Mouse (Mus musculus): ENCODE data around the gene Ube2r2.

The Ube2r2 gene

GRCm38 (mm10) chr4:41174631-41175030 lies 39.1 kb downstream of the Ube2r2 start:
- DNase-seq (ENCODE audit: low read depth, low spot score), result no peak

DNA sequence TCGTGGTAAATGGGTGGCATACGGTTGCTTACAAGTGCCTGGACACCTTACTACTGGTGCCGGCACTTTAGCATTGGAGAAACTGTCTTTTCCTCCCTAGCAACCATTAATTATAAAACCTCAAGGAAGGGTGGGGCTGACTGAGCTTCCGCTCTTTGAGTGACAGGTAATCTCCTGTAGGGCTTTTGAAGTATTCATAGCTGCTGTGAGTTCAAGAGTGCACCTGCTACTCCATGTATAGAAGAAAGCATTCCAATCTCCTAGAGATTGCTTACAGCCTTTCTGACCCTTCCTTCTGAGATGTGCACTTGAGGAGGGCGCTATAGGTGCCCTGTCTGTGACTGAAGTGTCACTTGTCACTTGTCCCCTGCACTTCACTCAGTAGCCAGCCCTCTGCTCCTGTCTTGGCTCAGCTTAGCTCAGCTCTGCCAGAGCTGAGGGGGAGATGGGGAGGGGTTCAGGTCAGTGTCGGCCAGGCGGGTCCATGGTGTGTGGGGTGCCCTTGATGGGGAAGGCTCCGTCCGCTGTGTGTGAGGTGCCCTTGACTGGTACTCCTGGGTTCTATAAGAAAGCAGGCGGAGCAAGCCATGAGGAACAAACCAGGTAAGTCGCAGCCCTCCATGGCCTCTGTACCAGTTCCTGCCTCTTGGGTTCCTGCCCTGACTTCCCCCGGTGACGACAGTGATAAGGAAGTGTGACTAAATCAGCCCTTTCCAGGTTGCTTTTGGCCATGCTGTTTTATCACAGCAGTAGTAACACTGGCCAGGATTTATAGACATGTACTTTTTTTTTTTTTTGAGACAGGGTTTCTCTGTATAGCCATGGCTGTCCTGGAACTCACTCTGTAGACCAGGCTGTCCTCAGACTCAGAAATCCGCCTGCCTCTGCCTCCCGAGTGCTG lies 44.5 kb downstream of the Ube2r2 start:
- no peak for DNase-seq (ENCODE audit: low read depth, low spot score)

- DNase-seq (ENCODE audit: low read depth, low spot score), result no peak
These were observed 54.3 kb downstream of the Ube2r2 start for GRCm38 (mm10) chr4:41189809-41190208.

DNA sequence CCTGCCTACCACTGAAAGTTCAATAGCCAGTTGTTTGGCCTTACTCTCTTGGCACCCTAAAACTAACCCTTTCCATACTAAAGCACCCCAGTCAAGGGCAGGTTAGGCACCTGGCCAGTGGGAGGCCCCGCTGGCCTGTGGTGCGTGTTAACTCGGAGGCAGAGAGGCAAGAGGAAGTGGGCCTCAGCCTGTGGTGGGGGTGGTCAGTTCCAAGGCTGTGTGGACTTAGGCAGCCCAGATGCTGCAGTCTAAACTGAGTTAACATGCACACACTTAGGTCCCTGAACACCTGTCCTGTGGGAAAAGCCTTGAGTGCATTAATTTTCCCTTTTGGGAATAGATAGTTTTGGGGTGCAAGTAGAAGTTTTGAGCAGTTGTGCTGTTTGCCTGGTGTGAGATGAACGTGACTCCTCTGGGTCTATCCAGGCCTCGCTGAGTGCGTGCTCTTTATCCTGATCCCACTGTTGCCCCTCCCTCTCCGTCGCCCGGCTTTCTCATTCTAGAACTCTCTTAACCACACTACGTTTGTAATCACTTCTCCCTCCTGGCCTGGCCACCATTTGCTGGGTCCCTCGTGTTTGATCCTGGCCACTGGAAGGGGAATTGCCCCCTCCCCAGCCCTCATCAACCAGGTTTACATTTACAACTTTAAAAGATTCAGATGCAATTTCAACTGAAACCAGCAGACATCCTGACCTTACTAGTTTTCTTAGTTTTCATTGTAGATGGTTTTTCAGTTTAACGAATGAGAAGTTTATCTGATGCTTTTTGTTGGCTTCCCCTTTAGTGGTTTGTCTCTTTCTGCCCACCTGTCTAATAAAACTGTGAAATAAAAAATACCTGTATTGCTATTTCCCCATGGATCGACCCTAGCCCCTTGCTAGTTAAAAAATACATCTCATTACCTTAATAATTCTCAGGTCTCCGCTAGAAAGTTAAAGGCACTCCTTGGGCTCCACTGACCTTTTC lies 57.3 kb downstream of the Ube2r2 start:
- DNase-seq (ENCODE audit: low read depth, low spot score), result no peak

DNA sequence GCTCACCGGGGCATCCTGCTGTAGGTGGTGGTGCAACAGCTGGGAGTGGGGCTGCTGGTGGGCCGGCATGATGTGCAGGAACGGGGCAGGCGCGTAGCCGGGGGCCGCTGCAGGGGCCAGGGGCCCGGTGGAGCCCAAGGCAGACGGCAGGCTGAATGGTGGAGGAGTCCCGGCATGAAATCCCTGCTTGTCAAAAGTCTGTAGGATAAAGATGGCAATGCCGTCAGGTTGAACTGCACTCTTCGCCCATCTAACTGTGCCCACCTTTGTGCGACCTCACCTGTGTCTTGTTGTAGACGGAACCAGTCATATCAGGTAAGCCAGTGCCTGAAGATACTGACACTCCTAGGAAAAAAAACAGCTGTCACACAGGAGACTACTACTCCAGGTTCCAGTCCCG lies 59.8 kb downstream of the Ube2r2 start:
- DNase-seq (ENCODE audit: low read depth, low spot score), result no peak

GRCm38 (mm10) chr4:41196861-41197610 lies 61.5 kb downstream of the Ube2r2 start:
- DNase-seq (ENCODE audit: low read depth, low spot score), result peak; percentile 25

- no peak for DNase-seq (ENCODE audit: low read depth, low spot score)
These were observed 66.6 kb downstream of the Ube2r2 start for GRCm38 (mm10) chr4:41202135-41202534.

GRCm38 (mm10) chr4:41205751-41206150 lies 70.2 kb downstream of the Ube2r2 start:
- no peak for DNase-seq (ENCODE audit: low read depth, low spot score)

DNA sequence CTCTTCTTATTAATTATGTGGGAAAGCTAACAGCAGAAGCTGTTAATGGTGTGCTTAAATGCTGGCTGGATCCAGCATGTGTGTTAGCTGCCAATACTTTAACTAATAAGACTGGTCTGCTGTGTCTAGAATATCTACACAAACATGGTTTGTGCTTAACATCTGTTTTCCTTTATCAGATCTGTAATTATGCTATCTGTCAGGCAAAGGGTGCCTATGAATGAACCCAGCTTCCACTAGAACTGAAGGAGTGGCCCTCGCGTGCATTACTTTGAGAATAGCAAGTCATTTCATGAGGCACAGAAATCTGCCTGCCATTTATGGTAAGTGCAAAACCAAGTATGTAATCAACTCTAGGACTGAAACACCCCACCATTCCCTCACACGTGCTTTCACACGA lies 72.5 kb downstream of the Ube2r2 start:
- no peak for DNase-seq (ENCODE audit: low read depth, low spot score)

DNA sequence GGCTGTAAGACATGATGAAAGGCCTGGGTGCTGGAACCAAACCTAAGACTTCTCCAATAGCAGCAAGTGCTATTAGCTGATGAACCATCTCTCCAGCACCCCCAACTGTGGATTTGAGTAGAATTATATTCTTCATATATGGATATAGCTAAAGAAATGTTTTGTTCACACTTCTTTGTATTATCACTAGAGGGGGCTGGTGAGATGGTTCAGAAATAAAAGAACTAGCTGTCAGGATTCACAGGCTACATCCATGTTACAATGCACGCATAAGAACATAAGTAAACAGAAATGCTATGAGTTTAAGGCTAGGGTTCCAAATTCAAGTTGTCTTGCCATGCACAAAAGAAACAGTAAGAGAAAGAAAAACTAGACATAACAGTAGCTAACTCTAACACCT lies 89.9 kb downstream of the Ube2r2 start:
- DNase-seq (ENCODE audit: low read depth, low spot score), result peak; percentile 3

DNA sequence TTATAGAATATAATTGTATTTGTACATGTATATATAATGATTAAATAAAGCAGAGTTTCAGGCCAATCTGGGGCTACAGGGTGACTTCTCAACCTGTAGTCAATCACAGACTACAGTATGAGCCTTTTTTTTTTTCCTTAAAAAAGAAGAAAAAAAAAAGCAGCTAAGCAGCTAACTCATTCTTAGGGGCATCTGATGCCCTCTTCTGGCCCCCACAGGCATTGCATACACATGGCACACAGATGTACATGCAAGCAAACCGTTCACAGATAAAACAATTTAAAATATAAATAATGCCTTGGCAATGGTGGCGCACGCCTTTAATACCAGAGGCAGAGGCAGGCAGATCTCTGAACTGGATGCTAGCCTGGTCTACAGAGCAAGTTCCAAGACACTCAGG lies 90.8 kb downstream of the Ube2r2 start:
- peak; percentile 3 for DNase-seq (ENCODE audit: low read depth, low spot score)

DNA sequence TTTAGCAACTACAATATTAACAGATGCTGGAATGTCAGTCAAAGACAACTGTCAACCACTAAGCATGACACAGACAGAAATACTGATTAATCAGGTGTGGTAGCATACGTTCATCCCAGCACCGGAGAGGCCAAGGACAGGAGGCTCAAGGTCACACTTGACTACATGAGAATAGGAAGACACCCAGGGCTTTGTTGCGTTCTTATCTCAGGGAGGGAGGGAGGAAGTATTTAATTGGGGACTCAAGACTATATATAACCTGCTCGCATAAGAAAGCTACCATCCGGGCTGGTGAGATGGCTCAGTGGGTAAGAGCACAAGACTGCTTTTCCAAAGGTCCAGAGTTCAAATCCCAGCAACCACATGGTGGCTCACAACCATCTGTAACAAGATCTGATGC lies 100.1 kb downstream of the Ube2r2 start:
- DNase-seq (ENCODE audit: low read depth, low spot score), result no peak

- DNase-seq (ENCODE audit: low read depth, low spot score), result no peak
These were observed 105.4 kb downstream of the Ube2r2 start for GRCm38 (mm10) chr4:41240916-41241315.

Data from skeletal muscle tissue, adult 2 months (tissue).